In genomic region chrX:12950928-12951660, GRCm38 (mm10) we compare ENCODE assay signal across 10 mouse cellular contexts.
DNase-seq lines count a peak whose midpoint lies in the region; ATAC-seq and TF ChIP-seq lines count a peak whose summit lies in the region.
"Had no signal": no experiment of that assay in that cellular context is flagged by ENCODE, and none has a peak within 500 bp of the region (broad histone marks: within the 10 kb centered on the region; RNA-seq: fewer than 3 reads in every experiment).

No protein-coding gene starts in this region.

- H3K27ac ChIP-seq in bone marrow macrophage, adult 2 months (ENCODE audit: insufficient read depth, low read depth, low read length): peak overlapping the region; percentile 26
- H3K27ac ChIP-seq in kidney, embryonic 16.5 days (ENCODE audit: low read length): no peak overlapping the region
- H3K27ac ChIP-seq in midbrain, embryonic 10.5 days (replicated peaks): no peak overlapping the region
- H3K27ac ChIP-seq: liver, embryonic 14.5 days had no signal

- H3K4me2 ChIP-seq in kidney, embryonic 16.5 days (replicated peaks; ENCODE audit: low read depth, low read length): no peak overlapping the region

- TF ChIP-seq CTCF in bone marrow macrophage, adult 2 months (IDR thresholded peaks at IDR 0.05; ENCODE audit: low read depth, low read length): no peak

- no peaks in the 10 kb centered on the region for H3K36me3 ChIP-seq in kidney, embryonic 16.5 days (ENCODE audit: insufficient read depth, low read length)
- H3K36me3 ChIP-seq in midbrain, embryonic 10.5 days: no peaks in the 10 kb centered on the region
- H3K36me3 ChIP-seq: G1E had no signal

- H3K9ac ChIP-seq in kidney, embryonic 16.5 days (replicated peaks; ENCODE audit: low read length): no peak overlapping the region
- H3K9ac ChIP-seq: liver, embryonic 14.5 days had no signal

- 56% methylated on average over 5 of the region's 7 CpGs for WGBS in kidney, embryonic 16.5 days
- 76% methylated on average over 6 of the region's 7 CpGs for WGBS in midbrain, embryonic 10.5 days

- peaks cover 9% of the 10 kb centered on the region; the same call in 1 of the 2 replicates for H3K27me3 ChIP-seq in kidney, embryonic 16.5 days (ENCODE audit: insufficient read depth, low read length)
- peaks cover 22% of the 10 kb centered on the region for H3K27me3 ChIP-seq in midbrain, embryonic 10.5 days (ENCODE audit: low read depth, poor library complexity, severe bottlenecking)

- peak; percentile 15 to 17 for DNase-seq in layer of hippocampus, adult 8-10 months (ENCODE audit: low spot score in 2 of 2)
- DNase-seq in layer of hippocampus, postnatal 25 days (ENCODE audit: extremely low spot score in 1 of 2, low spot score in 1 of 2): no peak
- peak; percentile 11 for DNase-seq in right cerebral cortex, postnatal 25 days
- no peak for DNase-seq in thymus, postnatal 10 days (ENCODE audit: low spot score in 2 of 2)
- DNase-seq in midbrain, embryonic 10.5 days (ENCODE audit: low spot score): no peak
- DNase-seq in layer of hippocampus, adult 9-10 months (ENCODE audit: low spot score): no peak

- ATAC-seq in kidney, embryonic 16.5 days (ENCODE audit: low FRiP score, low TSS enrichment): peak; percentile 87

- peaks cover 31% of the 10 kb centered on the region for H3K4me1 ChIP-seq in bone marrow macrophage, adult 2 months (ENCODE audit: control insufficient read depth, insufficient read depth, low read length)
- H3K4me1 ChIP-seq in kidney, embryonic 16.5 days (ENCODE audit: insufficient read depth, low read length): no peaks in the 10 kb centered on the region
- H3K4me1 ChIP-seq in midbrain, embryonic 10.5 days: no peaks in the 10 kb centered on the region

- no peaks in the 10 kb centered on the region for H3K9me3 ChIP-seq in kidney, embryonic 16.5 days (ENCODE audit: low read length)
- no peaks in the 10 kb centered on the region for H3K9me3 ChIP-seq in midbrain, embryonic 10.5 days (replicated peaks)
- H3K9me3 ChIP-seq: G1E had no signal

- no peak for TF ChIP-seq POLR2A in bone marrow macrophage, adult 2 months (IDR thresholded peaks at IDR 0.05; ENCODE audit: borderline replicate concordance, low read depth, low read length)

- no peak overlapping the region for H3K4me3 ChIP-seq in bone marrow macrophage, adult 2 months (ENCODE audit: insufficient read depth, low read length)
- no peak overlapping the region for H3K4me3 ChIP-seq in kidney, embryonic 16.5 days (ENCODE audit: low read length)
- H3K4me3 ChIP-seq in midbrain, embryonic 10.5 days: no peak overlapping the region

Comparison
In these comparisons a context has a peak if more than half of its experiments do, and no peak if none do; other contexts are left out.
1. DNase-seq: peak in layer of hippocampus, adult 8-10 months (2 of 2) and right cerebral cortex, postnatal 25 days (single experiment); none in layer of hippocampus, postnatal 25 days (0 of 2), thymus, postnatal 10 days (0 of 2), midbrain, embryonic 10.5 days (single experiment) and layer of hippocampus, adult 9-10 months (single experiment).